Mouse (Mus musculus): Measurements from ENCODE around the gene Selenop. TPM values are rescaled to one million over a fixed set of nuclear protein-coding genes. Genes with fewer than 3 reads are reported as not detected.

The Selenop gene
- total and polyA plus RNA-seq, 2 experiments from 2014 or later: 169 to 358 TPM

DNA sequence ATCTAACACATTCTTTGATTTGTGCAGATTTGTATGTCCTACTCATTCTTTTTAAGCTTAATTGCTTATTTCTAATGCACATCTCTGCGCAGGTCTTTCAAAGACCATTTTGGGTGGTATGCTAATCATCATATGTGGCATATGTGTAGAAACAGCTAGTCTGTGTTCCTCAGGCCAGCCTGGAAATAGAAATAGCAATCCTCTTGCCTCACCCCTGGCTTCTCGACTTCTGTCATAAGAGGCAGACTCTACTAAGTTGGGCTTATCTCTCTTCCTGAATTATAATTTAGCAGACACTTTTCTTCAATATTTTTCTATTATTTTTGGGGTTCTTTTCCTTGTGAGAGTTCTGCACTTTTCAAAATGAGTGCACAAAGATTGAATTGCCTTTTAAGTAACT lies 17.7 kb upstream of the Selenop start:
- H3K27ac ChIP-seq (ENCODE audit: low read depth): peak overlapping the region; percentile 66
- ATAC-seq (ENCODE audit: insufficient read depth, low read depth) (peak; percentile 63; the same call in 1 of the 2 replicates), DNase-seq (ENCODE audit: low spot score) (peak; percentile 40)
- no peaks in the 10 kb centered on the region for H3K36me3 ChIP-seq (replicated peaks; ENCODE audit: control insufficient read depth, insufficient read depth, low read length)
- H3K4me2 ChIP-seq (ENCODE audit: low read depth, low read length): no peak overlapping the region
- no peak overlapping the region for H3K4me3 ChIP-seq (ENCODE audit: low read depth, low read length)
- no peak for TF ChIP-seq EP300 (IDR thresholded peaks at IDR 0.05; ENCODE audit: low read depth)
- TF ChIP-seq CTCF (IDR thresholded peaks at IDR 0.05; ENCODE audit: low read depth): no peak
- peaks cover 31% of the 10 kb centered on the region for H3K4me1 ChIP-seq (ENCODE audit: control insufficient read depth, insufficient read depth)
- no peaks in the 10 kb centered on the region for H3K27me3 ChIP-seq (ENCODE audit: control insufficient read depth, insufficient read depth, low read length)
- no peak overlapping the region for H3K9ac ChIP-seq (replicated peaks; ENCODE audit: low read depth, low read length)
- 0 out of 2 replicates have a peak, but pooled peaks cover 5% of the 10 kb centered on the region for H3K9me3 ChIP-seq (replicated peaks; ENCODE audit: control insufficient read depth, low read length)
- WGBS: 34% methylated on average over 2 of the region's 2 CpGs

- Histone ChIP-seq H3K4me3 (ENCODE audit: low read depth, low read length) (no peak overlapping the region), H3K27ac (ENCODE audit: low read depth) (peak overlapping the region; percentile 66), H3K4me1 (ENCODE audit: control insufficient read depth, insufficient read depth) (peaks cover 31% of the 10 kb centered on the region), H3K27me3 (ENCODE audit: control insufficient read depth, insufficient read depth, low read length) (no peaks in the 10 kb centered on the region), H3K36me3 (replicated peaks; ENCODE audit: control insufficient read depth, insufficient read depth, low read length) (no peaks in the 10 kb centered on the region), H3K9ac (replicated peaks; ENCODE audit: low read depth, low read length) (no peak overlapping the region), H3K9me3 (replicated peaks; ENCODE audit: control insufficient read depth, low read length) (0 out of 2 replicates have a peak, but pooled peaks cover 5% of the 10 kb centered on the region), H3K4me2 (ENCODE audit: low read depth, low read length) (no peak overlapping the region)
- peak; percentile 34 for DNase-seq (ENCODE audit: low spot score)
- 64% methylated on average over 3 of the region's 3 CpGs for WGBS
- ATAC-seq (ENCODE audit: insufficient read depth, low read depth): peak; percentile 42; the same call in 1 of the 2 replicates
- TF ChIP-seq EP300 (IDR thresholded peaks at IDR 0.05; ENCODE audit: low read depth) (no peak), CTCF (IDR thresholded peaks at IDR 0.05; ENCODE audit: low read depth) (no peak)
Observed at GRCm38 (mm10) chr15:3251031-3251717, 17.2 kb upstream of the Selenop start.

- Histone ChIP-seq H3K4me2 (ENCODE audit: low read depth, low read length) (no peak overlapping the region), H3K36me3 (replicated peaks; ENCODE audit: control insufficient read depth, insufficient read depth, low read length) (no peaks in the 10 kb centered on the region), H3K9ac (replicated peaks; ENCODE audit: low read depth, low read length) (no peak overlapping the region), H3K9me3 (replicated peaks; ENCODE audit: control insufficient read depth, low read length) (0 out of 2 replicates have a peak, but pooled peaks cover 5% of the 10 kb centered on the region), H3K4me3 (ENCODE audit: low read depth, low read length) (no peak overlapping the region), H3K27ac (ENCODE audit: low read depth) (peak overlapping the region; percentile 66), H3K4me1 (ENCODE audit: control insufficient read depth, insufficient read depth) (peaks cover 31% of the 10 kb centered on the region), H3K27me3 (ENCODE audit: control insufficient read depth, insufficient read depth, low read length) (no peaks in the 10 kb centered on the region)
- no peak for ATAC-seq (ENCODE audit: insufficient read depth, low read depth)
- TF ChIP-seq CTCF (IDR thresholded peaks at IDR 0.05; ENCODE audit: low read depth): no peak
- no peak for DNase-seq (ENCODE audit: low spot score)
Observed at GRCm38 (mm10) chr15:3251718-3252067, 16.7 kb upstream of the Selenop start.

- H3K4me2 ChIP-seq (ENCODE audit: low read depth, low read length): no peak overlapping the region
- WGBS: 79% methylated on average over 1 of the region's 1 CpGs
- no peaks in the 10 kb centered on the region for H3K27me3 ChIP-seq (ENCODE audit: control insufficient read depth, insufficient read depth, low read length)
- H3K27ac ChIP-seq (ENCODE audit: low read depth): no peak overlapping the region
- no peak overlapping the region for H3K4me3 ChIP-seq (ENCODE audit: low read depth, low read length)
- DNase-seq (ENCODE audit: low spot score) (no peak), ATAC-seq (ENCODE audit: insufficient read depth, low read depth) (no peak)
- no peaks in the 10 kb centered on the region for H3K4me1 ChIP-seq (ENCODE audit: control insufficient read depth, insufficient read depth)
- H3K9me3 ChIP-seq (replicated peaks; ENCODE audit: control insufficient read depth, low read length): 0 out of 2 replicates have a peak, but pooled peaks cover 5% of the 10 kb centered on the region
- no peaks in the 10 kb centered on the region for H3K36me3 ChIP-seq (replicated peaks; ENCODE audit: control insufficient read depth, insufficient read depth, low read length)
- no peak for TF ChIP-seq CTCF (IDR thresholded peaks at IDR 0.05; ENCODE audit: low read depth)
- no peak for TF ChIP-seq EP300 (IDR thresholded peaks at IDR 0.05; ENCODE audit: low read depth)
- H3K9ac ChIP-seq (replicated peaks; ENCODE audit: low read depth, low read length): no peak overlapping the region
Observed at GRCm38 (mm10) chr15:3259025-3259424, 9.3 kb upstream of the Selenop start.

GRCm38 (mm10) chr15:3260309-3260708 lies 8.0 kb upstream of the Selenop start:
- TF ChIP-seq EP300 (IDR thresholded peaks at IDR 0.05; ENCODE audit: low read depth): no peak
- no peak for TF ChIP-seq CTCF (IDR thresholded peaks at IDR 0.05; ENCODE audit: low read depth)
- Histone ChIP-seq H3K4me3 (ENCODE audit: low read depth, low read length) (no peak overlapping the region), H3K27ac (ENCODE audit: low read depth) (no peak overlapping the region), H3K4me2 (ENCODE audit: low read depth, low read length) (no peak overlapping the region), H3K4me1 (ENCODE audit: control insufficient read depth, insufficient read depth) (no peaks in the 10 kb centered on the region), H3K36me3 (replicated peaks; ENCODE audit: control insufficient read depth, insufficient read depth, low read length) (no peaks in the 10 kb centered on the region), H3K9ac (replicated peaks; ENCODE audit: low read depth, low read length) (no peak overlapping the region), H3K27me3 (ENCODE audit: control insufficient read depth, insufficient read depth, low read length) (no peaks in the 10 kb centered on the region), H3K9me3 (replicated peaks; ENCODE audit: control insufficient read depth, low read length) (no peaks in the 10 kb centered on the region)
- no peak for ATAC-seq (ENCODE audit: insufficient read depth, low read depth)
- 69% methylated on average over 4 of the region's 4 CpGs for WGBS
- DNase-seq (ENCODE audit: low spot score): no peak

DNA sequence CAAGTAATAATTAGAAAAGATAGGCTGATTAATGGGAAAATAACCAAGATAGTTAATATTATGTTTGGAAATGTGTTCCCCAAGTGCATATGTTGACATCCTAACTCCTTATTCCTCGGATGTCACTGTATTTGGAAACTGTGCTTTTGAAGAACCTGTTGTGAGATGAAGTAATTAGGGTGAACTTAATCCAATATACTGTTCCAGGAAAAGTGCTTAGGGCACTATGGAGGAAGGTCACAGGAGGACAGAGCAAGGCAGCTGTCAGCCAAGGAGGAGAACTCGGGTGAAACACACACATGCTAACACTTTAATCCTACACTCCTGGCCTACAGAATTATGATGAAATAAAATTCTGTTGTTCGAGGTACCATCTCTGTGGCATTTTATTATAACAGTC lies 5.5 kb upstream of the Selenop start:
- Histone ChIP-seq H3K27ac (ENCODE audit: low read depth) (no peak overlapping the region), H3K27me3 (ENCODE audit: control insufficient read depth, insufficient read depth, low read length) (no peaks in the 10 kb centered on the region), H3K9me3 (replicated peaks; ENCODE audit: control insufficient read depth, low read length) (no peaks in the 10 kb centered on the region), H3K4me3 (ENCODE audit: low read depth, low read length) (no peak overlapping the region), H3K36me3 (replicated peaks; ENCODE audit: control insufficient read depth, insufficient read depth, low read length) (no peaks in the 10 kb centered on the region), H3K4me1 (ENCODE audit: control insufficient read depth, insufficient read depth) (no peaks in the 10 kb centered on the region), H3K9ac (replicated peaks; ENCODE audit: low read depth, low read length) (no peak overlapping the region), H3K4me2 (ENCODE audit: low read depth, low read length) (no peak overlapping the region)
- ATAC-seq (ENCODE audit: insufficient read depth, low read depth) (no peak), DNase-seq (ENCODE audit: low spot score) (no peak)
- TF ChIP-seq EP300 (IDR thresholded peaks at IDR 0.05; ENCODE audit: low read depth) (no peak), CTCF (IDR thresholded peaks at IDR 0.05; ENCODE audit: low read depth) (no peak)
- WGBS: 77% methylated on average over 3 of the region's 3 CpGs
